ENCODE assay signal across 8 mouse cellular contexts in genomic region chr9:57504381-57504700, GRCm38 (mm10). TPM values are rescaled to one million over a fixed set of nuclear protein-coding genes. Genes with fewer than 3 reads are reported as not detected.
DNase-seq lines count a peak whose midpoint lies in the region; ATAC-seq and TF ChIP-seq lines count a peak whose summit lies in the region.

No protein-coding gene starts in this region.

- H3K27me3 ChIP-seq in forebrain, embryonic 12.5 days, result peaks cover 79% of the 10 kb centered on the region
- H3K27me3 ChIP-seq in hindbrain, embryonic 11.5 days (ENCODE audit: control insufficient read depth, insufficient read depth, low read length), result peaks cover 60% of the 10 kb centered on the region
- H3K27me3 ChIP-seq in megakaryocyte, embryonic 14.5 days (replicated peaks), result peaks cover 79% of the 10 kb centered on the region

- ATAC-seq in CD4-positive, CD25-positive, alpha-beta regulatory T cell, adult 4 months, result peak; percentile 32
- peak; percentile 27 for ATAC-seq in forebrain, embryonic 12.5 days (ENCODE audit: low FRiP score)
- ATAC-seq in hindbrain, embryonic 11.5 days (ENCODE audit: low FRiP score), result 0 out of 2 replicates have a peak, but pooled peaks have one; percentile 41

- peak overlapping the region; percentile 42 for H3K9ac ChIP-seq in forebrain, embryonic 12.5 days
- 0 out of 2 replicates have a peak overlapping the region, but pooled peaks have one; percentile 41 for H3K9ac ChIP-seq in hindbrain, embryonic 11.5 days (ENCODE audit: low read depth, low read length)

- TF ChIP-seq CTCF in bone marrow, adult 2 months (IDR thresholded peaks at IDR 0.05; ENCODE audit: control insufficient read depth, insufficient read depth, low read length), result peak; percentile 32; the same call in 1 of the 2 replicates

- intact Hi-C loops in left cerebral cortex, postnatal 25 days (cut with DNase I), result loop anchor here (2.0 kb wide), 1 partner anchor 16 kb away; the partner anchor contains the start of gene Cox5a

- H3K4me2 ChIP-seq in forebrain, embryonic 12.5 days, result peak overlapping the region; percentile 89
- peak overlapping the region; percentile 77 for H3K4me2 ChIP-seq in hindbrain, embryonic 11.5 days (replicated peaks; ENCODE audit: low read depth, low read length)

- WGBS in bone marrow, adult 2 months, result 2% methylated on average over 34 of the region's 34 CpGs
- WGBS in forebrain, embryonic 12.5 days, result under 1% methylated on average over 34 of the region's 34 CpGs
- WGBS in hindbrain, embryonic 11.5 days, result under 1% methylated on average over 34 of the region's 34 CpGs

- no peaks in the 10 kb centered on the region for H3K36me3 ChIP-seq in forebrain, embryonic 12.5 days (replicated peaks)
- H3K36me3 ChIP-seq in hindbrain, embryonic 11.5 days (ENCODE audit: control insufficient read depth, insufficient read depth, low read length), result no peaks in the 10 kb centered on the region
- no peaks in the 10 kb centered on the region for H3K36me3 ChIP-seq in megakaryocyte, embryonic 14.5 days (replicated peaks; ENCODE audit: low read length)

- H3K4me3 ChIP-seq in bone marrow, adult 2 months (replicated peaks; ENCODE audit: control insufficient read depth, low read depth, low read length), result no peak overlapping the region
- H3K4me3 ChIP-seq in forebrain, embryonic 12.5 days (replicated peaks), result peak overlapping the region; percentile 44
- peak overlapping the region; percentile 37 for H3K4me3 ChIP-seq in hindbrain, embryonic 11.5 days (ENCODE audit: low read depth, low read length)
- H3K4me3 ChIP-seq in megakaryocyte, embryonic 14.5 days (replicated peaks), result peak overlapping the region; percentile 88

- no peaks in the 10 kb centered on the region for H3K9me3 ChIP-seq in forebrain, embryonic 12.5 days
- H3K9me3 ChIP-seq in hindbrain, embryonic 11.5 days (ENCODE audit: control insufficient read depth, low read length), result no peaks in the 10 kb centered on the region
- H3K9me3 ChIP-seq in megakaryocyte, embryonic 14.5 days, result peaks cover 5% of the 10 kb centered on the region; the same call in 1 of the 2 replicates

- no peak for TF ChIP-seq POLR2A in bone marrow, adult 2 months (IDR thresholded peaks at IDR 0.05; ENCODE audit: borderline replicate concordance, control insufficient read depth, low read depth, low read length)

- peak; percentile 69 for DNase-seq in hindbrain, embryonic 11.5 days (ENCODE audit: low spot score)
- DNase-seq in left cerebral cortex, postnatal 25 days (ENCODE audit: low spot score in 2 of 2), result peak; percentile 49 to 63
- DNase-seq in right cerebral cortex, adult 2 months (ENCODE audit: low spot score in 2 of 2), result peak; percentile 53 to 55
- DNase-seq in urinary bladder, postnatal 36 days (ENCODE audit: low spot score in 2 of 2), result peak; percentile 23 to 62

- H3K27ac ChIP-seq in bone marrow, adult 2 months (ENCODE audit: control insufficient read depth, insufficient read depth, low read depth, low read length, poor library complexity), result no peak overlapping the region
- H3K27ac ChIP-seq in forebrain, embryonic 12.5 days, result no peak overlapping the region
- no peak overlapping the region for H3K27ac ChIP-seq in hindbrain, embryonic 11.5 days (ENCODE audit: low read depth, low read length)

- H3K4me1 ChIP-seq in bone marrow, adult 2 months (ENCODE audit: control insufficient read depth, insufficient read depth, low read length), result no peaks in the 10 kb centered on the region; the same call in 1 of the 2 replicates
- peaks cover 51% of the 10 kb centered on the region for H3K4me1 ChIP-seq in forebrain, embryonic 12.5 days
- H3K4me1 ChIP-seq in hindbrain, embryonic 11.5 days (replicated peaks; ENCODE audit: control insufficient read depth, insufficient read depth, low read length), result peaks cover 14% of the 10 kb centered on the region
- peaks cover 50% of the 10 kb centered on the region for H3K4me1 ChIP-seq in megakaryocyte, embryonic 14.5 days

RNA-seq across cellular contexts. Expression of gene Rpp25, which starts 0.5 kb away (rescaled TPM):
- polyA plus RNA-seq in CD4-positive, CD25-positive, alpha-beta regulatory T cell, adult 4 months (2017; shearing (Covaris generic)), result not detected
- 8.2 TPM in 1 of 2 replicates, not detected in the other for polyA plus RNA-seq in bone marrow, adult 2 months (2011; ENCODE audit: insufficient read depth, insufficient read length, low replicate concordance, missing spikeins)
- polyA plus RNA-seq in forebrain, embryonic 12.5 days (2016; fragmentation: Nextera tagmentation; extraction: Ambion mirVana), result 5.5 and 5.7 TPM in 2 replicates
- polyA plus RNA-seq in hindbrain, embryonic 11.5 days (2014; fragmentation: Nextera tagmentation; extraction: Ambion mirVana), result 7.7 and 10.5 TPM in 2 replicates
- total RNA-seq in left cerebral cortex, postnatal 25 days (2021), result 10 to 100 TPM; 15.6 to 16.1 TPM
- 0.07 TPM in 1 of 2 replicates, not detected in the other for polyA plus RNA-seq in megakaryocyte, embryonic 14.5 days (2012; ENCODE audit: insufficient read depth, low replicate concordance)

RNA-seq across cellular contexts. Expression of gene Cox5a, which starts 16.7 kb away (rescaled TPM):
- polyA plus RNA-seq in CD4-positive, CD25-positive, alpha-beta regulatory T cell, adult 4 months (2017; shearing (Covaris generic)), result 100 to 1,000 TPM; 197 to 242 TPM
- 158 and 215 TPM in 2 replicates for polyA plus RNA-seq in bone marrow, adult 2 months (2011; ENCODE audit: insufficient read depth, insufficient read length, low replicate concordance, missing spikeins)
- polyA plus RNA-seq in forebrain, embryonic 12.5 days (2016; fragmentation: Nextera tagmentation; extraction: Ambion mirVana), result 694 and 697 TPM in 2 replicates
- polyA plus RNA-seq in hindbrain, embryonic 11.5 days (2014; fragmentation: Nextera tagmentation; extraction: Ambion mirVana), result 702 and 724 TPM in 2 replicates
- total RNA-seq in left cerebral cortex, postnatal 25 days (2021), result 100 to 1,000 TPM; 423 to 447 TPM
- 240 and 738 TPM in 2 replicates for polyA plus RNA-seq in megakaryocyte, embryonic 14.5 days (2012; ENCODE audit: insufficient read depth, low replicate concordance)

RNA-seq across cellular contexts. Expression of gene Fam219b, which starts 33.0 kb away (rescaled TPM):
- 10 to 100 TPM; 22.2 to 29.8 TPM for polyA plus RNA-seq in CD4-positive, CD25-positive, alpha-beta regulatory T cell, adult 4 months (2017; shearing (Covaris generic))
- polyA plus RNA-seq in bone marrow, adult 2 months (2011; ENCODE audit: insufficient read depth, insufficient read length, low replicate concordance, missing spikeins), result 8.4 and 10.3 TPM in 2 replicates
- 18.2 and 19.3 TPM in 2 replicates for polyA plus RNA-seq in forebrain, embryonic 12.5 days (2016; fragmentation: Nextera tagmentation; extraction: Ambion mirVana)
- 14.9 and 17.7 TPM in 2 replicates for polyA plus RNA-seq in hindbrain, embryonic 11.5 days (2014; fragmentation: Nextera tagmentation; extraction: Ambion mirVana)
- 10 to 100 TPM; 20.6 to 23.5 TPM for total RNA-seq in left cerebral cortex, postnatal 25 days (2021)
- 4.9 TPM in 2 replicates for polyA plus RNA-seq in megakaryocyte, embryonic 14.5 days (2012; ENCODE audit: insufficient read depth, low replicate concordance)

RNA-seq across cellular contexts. Expression of gene Scamp5, which starts 36.5 kb away (rescaled TPM):
- under 1 TPM in 1 of 2 experiments, not detected in 1; 0.26 TPM for polyA plus RNA-seq in CD4-positive, CD25-positive, alpha-beta regulatory T cell, adult 4 months (2017; shearing (Covaris generic))
- polyA plus RNA-seq in bone marrow, adult 2 months (2011; ENCODE audit: insufficient read depth, insufficient read length, low replicate concordance, missing spikeins), result 5.5 and 7.5 TPM in 2 replicates
- polyA plus RNA-seq in forebrain, embryonic 12.5 days (2016; fragmentation: Nextera tagmentation; extraction: Ambion mirVana), result 41.5 and 41.9 TPM in 2 replicates
- polyA plus RNA-seq in hindbrain, embryonic 11.5 days (2014; fragmentation: Nextera tagmentation; extraction: Ambion mirVana), result 17.7 and 18.3 TPM in 2 replicates
- 100 to 1,000 TPM; 403 to 415 TPM for total RNA-seq in left cerebral cortex, postnatal 25 days (2021)
- polyA plus RNA-seq in megakaryocyte, embryonic 14.5 days (2012; ENCODE audit: insufficient read depth, low replicate concordance), result 14.1 and 30.9 TPM in 2 replicates

RNA-seq across cellular contexts. Expression of gene Mpi, which starts 48.2 kb away (rescaled TPM):
- 10 to 100 TPM; 15.7 to 17.9 TPM for polyA plus RNA-seq in CD4-positive, CD25-positive, alpha-beta regulatory T cell, adult 4 months (2017; shearing (Covaris generic))
- polyA plus RNA-seq in bone marrow, adult 2 months (2011; ENCODE audit: insufficient read depth, insufficient read length, low replicate concordance, missing spikeins), result 11.7 and 17.8 TPM in 2 replicates
- 62.3 and 62.5 TPM in 2 replicates for polyA plus RNA-seq in forebrain, embryonic 12.5 days (2016; fragmentation: Nextera tagmentation; extraction: Ambion mirVana)
- polyA plus RNA-seq in hindbrain, embryonic 11.5 days (2014; fragmentation: Nextera tagmentation; extraction: Ambion mirVana), result 50.0 and 52.7 TPM in 2 replicates
- total RNA-seq in left cerebral cortex, postnatal 25 days (2021), result 10 to 100 TPM; 68.9 to 74.9 TPM
- polyA plus RNA-seq in megakaryocyte, embryonic 14.5 days (2012; ENCODE audit: insufficient read depth, low replicate concordance), result 1.6 and 4.5 TPM in 2 replicates
